Mouse (Mus musculus) small intestine, adult 2 months (tissue): ENCODE results near the gene Tbxa2r.

Experiments
- CTCF ChIP-seq: fragments of 200-500 bp; IDR thresholded peaks from 2 replicates; pipeline ENCODE4 v1.5.1; 2012; ENCODE audit warnings: low read depth, mild to moderate bottlenecking, control low read depth, inconsistent platforms, low read length, moderate library complexity, mixed read lengths; ENCODE audit not compliant: insufficient replicate concordance, insufficient read length; ENCODE audit errors: extremely low read depth
- POLR2A ChIP-seq: fragments of 200-500 bp; IDR thresholded peaks from 2 replicates; pipeline ENCODE4 v1.6.1; 2012; ENCODE audit warnings: low read depth, mild to moderate bottlenecking, control low read depth, inconsistent platforms, low read length, moderate library complexity

- TF ChIP-seq POLR2A (no peak), CTCF (no peak)
Measured at GRCm38 (mm10) chr10:81284719-81285118, 43.8 kb upstream of the Tbxa2r start.
